Mouse (Mus musculus): ENCODE measurements at regions not wholly inside any gene's neighbourhood (a gene's known extent, or its start where the extent isn't known, plus 50 kb on each side); places are given as distances from the start of the nearest gene placed in this dataset.

DNA sequence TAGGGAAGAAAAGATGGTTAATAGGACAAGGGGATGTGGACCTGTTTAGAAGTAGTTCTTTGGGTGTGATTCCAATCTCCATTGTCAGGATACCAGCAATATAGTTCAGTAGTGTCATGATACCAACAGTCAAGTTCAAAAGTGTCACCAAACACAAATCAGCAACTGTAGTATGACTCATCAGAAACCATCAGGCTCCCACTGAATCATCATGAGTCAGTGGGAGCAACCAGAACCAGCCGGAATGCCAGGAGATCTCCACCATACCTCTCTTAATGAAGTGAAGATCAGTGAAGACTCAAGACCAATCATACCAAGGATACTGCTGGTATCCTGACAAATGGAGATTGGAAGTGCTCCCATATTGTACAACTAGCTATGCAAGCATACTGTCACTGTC is 410.5 kb downstream of the Rnf144b start:
- no peak for ATAC-seq (ENCODE audit: low FRiP score)
- Histone ChIP-seq H3K4me2 (replicated peaks) (no peak overlapping the region), H3K9me3 (replicated peaks) (no peaks in the 10 kb centered on the region), H3K9ac (no peak overlapping the region), H3K27me3 (no peaks in the 10 kb centered on the region), H3K36me3 (no peaks in the 10 kb centered on the region), H3K27ac (no peak overlapping the region), H3K4me3 (no peak overlapping the region), H3K4me1 (no peaks in the 10 kb centered on the region)
- WGBS, result 100% methylated on average over 1 of the region's 1 CpGs

DNA sequence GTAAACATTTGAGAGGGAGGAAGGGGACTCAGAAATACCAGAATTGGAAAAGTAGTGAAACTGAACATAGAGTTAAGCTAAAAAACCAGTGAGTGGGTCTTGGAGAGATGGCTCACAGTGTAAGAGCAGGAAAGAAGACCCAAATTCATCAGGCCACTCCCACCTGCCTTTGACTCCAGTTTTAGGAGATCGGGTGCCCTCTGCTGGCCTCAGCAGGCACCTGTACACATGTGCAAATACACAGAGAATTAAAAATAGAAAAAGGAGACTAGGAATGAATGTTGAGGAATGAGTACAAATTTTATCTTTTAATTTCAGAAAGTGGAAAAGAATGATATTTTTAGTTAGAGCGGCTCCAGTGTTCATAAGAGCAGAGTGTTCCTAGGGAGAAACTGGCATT is 414.7 kb downstream of the Rnf144b start:
- Histone ChIP-seq H3K9me3 (replicated peaks) (no peaks in the 10 kb centered on the region), H3K4me2 (replicated peaks) (no peak overlapping the region), H3K4me3 (no peak overlapping the region), H3K9ac (no peak overlapping the region), H3K4me1 (no peaks in the 10 kb centered on the region), H3K27me3 (no peaks in the 10 kb centered on the region), H3K36me3 (no peaks in the 10 kb centered on the region), H3K27ac (no peak overlapping the region)
- WGBS, result 99% methylated on average over 2 of the region's 2 CpGs
- ATAC-seq (ENCODE audit: low FRiP score), result no peak

DNA sequence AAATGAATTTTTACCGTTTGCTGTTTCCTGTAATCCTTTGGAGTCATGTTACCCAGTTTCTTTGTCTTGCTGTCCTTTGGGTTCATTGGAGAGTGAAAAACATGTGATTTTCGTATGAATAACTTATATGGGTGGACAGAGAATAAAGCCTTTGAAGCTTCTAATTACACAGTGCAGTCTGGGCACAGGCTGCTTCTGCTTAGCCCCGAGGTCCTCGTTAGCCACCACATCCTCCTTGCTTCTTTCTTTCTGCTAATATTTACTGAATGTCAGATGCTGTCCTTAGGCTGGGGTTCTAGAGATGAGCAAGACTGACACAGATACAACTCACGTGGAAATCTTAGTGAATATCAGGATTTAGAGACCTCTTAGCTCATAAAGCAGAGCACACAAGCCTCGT is 427.2 kb downstream of the Rnf144b start:
- Histone ChIP-seq H3K9me3 (replicated peaks) (no peaks in the 10 kb centered on the region), H3K36me3 (no peaks in the 10 kb centered on the region), H3K4me1 (no peaks in the 10 kb centered on the region), H3K27ac (no peak overlapping the region), H3K27me3 (no peaks in the 10 kb centered on the region), H3K9ac (no peak overlapping the region), H3K4me3 (no peak overlapping the region), H3K4me2 (replicated peaks) (no peak overlapping the region)
- WGBS, result 55% methylated on average over 6 of the region's 6 CpGs
- ATAC-seq (ENCODE audit: low FRiP score), result no peak

- Histone ChIP-seq H3K36me3 (no peaks in the 10 kb centered on the region), H3K4me3 (no peak overlapping the region), H3K27me3 (no peaks in the 10 kb centered on the region), H3K9me3 (replicated peaks) (no peaks in the 10 kb centered on the region), H3K4me1 (no peaks in the 10 kb centered on the region), H3K27ac (no peak overlapping the region), H3K9ac (no peak overlapping the region), H3K4me2 (replicated peaks) (no peak overlapping the region)
- ATAC-seq (ENCODE audit: low FRiP score), result no peak
- 88% methylated on average over 3 of the region's 3 CpGs for WGBS
Observed at GRCm38 (mm10) chr13:47552251-47552650, 429.8 kb downstream of the Rnf144b start.

- no peaks in the 10 kb centered on the region for H3K36me3 ChIP-seq
- ATAC-seq (ENCODE audit: low FRiP score), result no peak
- H3K4me2 ChIP-seq (replicated peaks), result no peak overlapping the region
- WGBS, result 63% methylated on average over 1 of the region's 1 CpGs
- H3K27me3 ChIP-seq, result no peaks in the 10 kb centered on the region
- H3K27ac ChIP-seq, result no peak overlapping the region
- H3K9ac ChIP-seq, result no peak overlapping the region
- no peaks in the 10 kb centered on the region for H3K4me1 ChIP-seq
- no peak overlapping the region for H3K4me3 ChIP-seq
- no peaks in the 10 kb centered on the region for H3K9me3 ChIP-seq (replicated peaks)
Observed at GRCm38 (mm10) chr13:47554198-47554597, 431.7 kb downstream of the Rnf144b start.

DNA sequence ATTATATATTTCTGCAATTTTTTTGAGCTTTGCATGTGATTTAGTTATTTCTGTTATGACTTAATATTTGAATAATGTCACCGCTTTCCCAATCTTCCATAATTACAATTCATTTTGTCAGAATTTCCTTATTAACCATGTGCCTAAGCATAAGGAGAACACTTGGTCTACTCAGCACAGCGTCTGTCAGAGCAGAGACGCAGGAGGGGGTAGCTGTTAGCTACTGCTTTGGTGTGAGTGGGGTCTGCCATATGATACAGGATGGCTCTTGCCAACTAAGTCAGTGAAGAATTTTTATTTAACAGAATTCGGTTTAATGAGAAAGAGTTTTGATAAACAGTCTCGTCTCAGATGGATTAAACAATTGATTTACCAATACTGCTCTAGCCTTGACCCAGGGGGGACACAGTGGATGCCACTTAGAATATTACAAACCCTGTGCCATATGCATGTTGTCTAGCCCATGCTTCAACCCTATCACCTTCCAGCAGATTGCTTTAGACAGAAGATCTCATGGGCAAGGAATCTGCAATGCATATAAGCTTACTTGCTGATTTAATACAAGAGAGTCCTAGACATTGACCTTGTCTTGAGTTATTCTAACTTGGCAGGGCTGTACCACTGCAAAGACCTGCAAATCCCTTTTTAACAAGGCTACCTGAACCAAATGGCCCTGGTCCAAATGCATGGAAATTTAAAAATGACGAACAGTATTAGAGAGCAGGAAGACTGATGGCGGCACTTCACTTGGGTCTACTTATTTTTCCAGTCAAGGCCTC is 434.9 kb downstream of the Rnf144b start:
- WGBS, result 91% methylated on average over 7 of the region's 7 CpGs
- no peaks in the 10 kb centered on the region for H3K36me3 ChIP-seq
- H3K27me3 ChIP-seq, result no peaks in the 10 kb centered on the region
- no peak overlapping the region for H3K9ac ChIP-seq
- no peak overlapping the region for H3K4me3 ChIP-seq
- no peak overlapping the region for H3K27ac ChIP-seq
- no peaks in the 10 kb centered on the region for H3K9me3 ChIP-seq (replicated peaks)
- no peaks in the 10 kb centered on the region for H3K4me1 ChIP-seq
- ATAC-seq (ENCODE audit: low FRiP score), result no peak
- H3K4me2 ChIP-seq (replicated peaks), result no peak overlapping the region

DNA sequence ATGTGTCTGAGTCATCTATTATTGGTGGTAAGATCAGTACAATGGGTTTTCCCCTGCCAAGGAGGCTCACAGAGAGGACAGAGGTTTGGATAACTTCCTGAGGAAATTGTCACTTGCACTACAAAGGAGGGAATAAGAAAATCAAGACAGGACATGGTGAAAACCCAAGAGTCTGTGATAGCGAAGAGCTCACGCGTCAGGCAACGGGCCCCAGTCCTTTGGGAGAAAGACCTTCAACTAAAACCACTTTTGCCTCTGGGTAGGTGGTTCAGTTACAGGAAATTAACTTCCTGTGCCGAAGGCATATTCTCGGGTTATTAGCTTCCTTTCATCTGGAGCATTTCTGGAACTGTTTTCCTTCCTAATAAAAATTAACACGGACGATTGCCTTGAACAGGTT is 440.4 kb downstream of the Rnf144b start:
- H3K4me3 ChIP-seq, result no peak overlapping the region
- whole genome bisulfite sequencing, result 71% methylated on average over 8 of the region's 8 CpGs
- H3K36me3 ChIP-seq, result no peaks in the 10 kb centered on the region
- no peaks in the 10 kb centered on the region for H3K9me3 ChIP-seq (replicated peaks)
- no peak overlapping the region for H3K9ac ChIP-seq
- ATAC-seq (ENCODE audit: low FRiP score), result no peak
- H3K4me2 ChIP-seq (replicated peaks), result no peak overlapping the region
- H3K27ac ChIP-seq, result no peak overlapping the region
- H3K27me3 ChIP-seq, result no peaks in the 10 kb centered on the region
- no peaks in the 10 kb centered on the region for H3K4me1 ChIP-seq

GRCm38 (mm10) chr13:47576516-47576915 is 454.1 kb downstream of the Rnf144b start:
- Histone ChIP-seq H3K4me2 (replicated peaks) (no peak overlapping the region), H3K27ac (no peak overlapping the region), H3K36me3 (no peaks in the 10 kb centered on the region), H3K4me1 (no peaks in the 10 kb centered on the region), H3K27me3 (no peaks in the 10 kb centered on the region), H3K9me3 (replicated peaks) (no peaks in the 10 kb centered on the region), H3K9ac (no peak overlapping the region), H3K4me3 (no peak overlapping the region)
- ATAC-seq (ENCODE audit: low FRiP score), result no peak
- 66% methylated on average over 3 of the region's 3 CpGs for WGBS

DNA sequence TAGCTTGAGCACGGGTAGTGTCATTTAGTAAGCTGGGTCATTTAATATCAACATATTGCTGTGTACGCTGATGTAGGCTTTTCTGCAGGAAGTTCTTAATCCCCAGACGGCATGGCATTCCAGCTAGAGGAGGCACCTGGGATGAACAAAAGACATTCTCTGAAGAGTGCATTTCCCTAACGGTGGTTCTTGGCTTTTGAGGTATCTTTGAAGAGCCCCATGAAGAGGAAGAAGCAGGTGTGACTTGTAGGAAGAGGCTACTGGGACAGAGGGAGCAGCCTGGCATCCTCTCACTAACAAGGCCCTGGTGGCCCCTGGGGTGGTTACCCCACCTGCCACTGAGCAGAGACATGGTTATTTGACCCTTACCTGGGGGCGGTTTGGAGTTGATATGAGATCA is 457.7 kb downstream of the Rnf144b start:
- WGBS, result 86% methylated on average over 5 of the region's 5 CpGs
- no peak overlapping the region for H3K4me2 ChIP-seq (replicated peaks)
- no peaks in the 10 kb centered on the region for H3K4me1 ChIP-seq
- no peaks in the 10 kb centered on the region for H3K36me3 ChIP-seq
- H3K27me3 ChIP-seq, result no peaks in the 10 kb centered on the region
- no peak for ATAC-seq (ENCODE audit: low FRiP score)
- H3K4me3 ChIP-seq, result no peak overlapping the region
- no peak overlapping the region for H3K9ac ChIP-seq
- H3K27ac ChIP-seq, result no peak overlapping the region
- no peaks in the 10 kb centered on the region for H3K9me3 ChIP-seq (replicated peaks)

DNA sequence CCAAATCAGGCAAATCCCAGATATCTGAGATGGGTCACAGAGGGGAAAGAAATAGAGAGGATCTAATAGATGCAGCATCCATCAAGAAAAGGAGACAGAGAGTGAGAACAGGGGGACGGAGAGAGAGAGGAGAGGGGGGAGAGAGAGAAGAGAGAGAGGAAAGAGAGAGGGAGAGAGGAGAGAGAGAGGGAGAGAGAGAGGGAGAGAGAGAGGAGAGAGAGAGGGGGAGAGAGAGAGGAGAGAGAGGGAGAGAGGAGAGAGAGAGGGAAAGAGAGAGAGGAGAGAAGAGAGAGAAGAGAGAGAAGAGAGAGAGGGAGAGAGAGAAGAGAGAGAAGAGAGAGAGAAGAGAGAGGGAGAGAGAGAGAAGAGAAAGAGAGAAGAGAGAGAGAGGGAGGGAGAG is 462.7 kb downstream of the Rnf144b start:
- 67% methylated on average over 1 of the region's 1 CpGs for WGBS
- no peak overlapping the region for H3K27ac ChIP-seq
- H3K36me3 ChIP-seq, result no peaks in the 10 kb centered on the region
- H3K4me2 ChIP-seq (replicated peaks), result no peak overlapping the region
- ATAC-seq (ENCODE audit: low FRiP score), result no peak
- no peak overlapping the region for H3K4me3 ChIP-seq
- H3K9ac ChIP-seq, result no peak overlapping the region
- H3K4me1 ChIP-seq, result no peaks in the 10 kb centered on the region
- no peaks in the 10 kb centered on the region for H3K9me3 ChIP-seq (replicated peaks)
- no peaks in the 10 kb centered on the region for H3K27me3 ChIP-seq

- Histone ChIP-seq H3K27ac (no peak overlapping the region), H3K4me3 (no peak overlapping the region), H3K27me3 (no peaks in the 10 kb centered on the region), H3K9ac (no peak overlapping the region), H3K4me2 (replicated peaks) (no peak overlapping the region), H3K9me3 (replicated peaks) (no peaks in the 10 kb centered on the region), H3K36me3 (no peaks in the 10 kb centered on the region), H3K4me1 (no peaks in the 10 kb centered on the region)
- 25% methylated on average over 1 of the region's 1 CpGs for WGBS
- no peak for ATAC-seq (ENCODE audit: low FRiP score)
Observed at GRCm38 (mm10) chr13:47602646-47603045, 480.2 kb downstream of the Rnf144b start.

GRCm38 (mm10) chr13:47611439-47611838 is 489.0 kb downstream of the Rnf144b start:
- no peak for ATAC-seq (ENCODE audit: low FRiP score)
- no peak overlapping the region for H3K4me3 ChIP-seq
- H3K27me3 ChIP-seq, result no peaks in the 10 kb centered on the region
- H3K36me3 ChIP-seq, result no peaks in the 10 kb centered on the region
- no peak overlapping the region for H3K27ac ChIP-seq
- H3K4me1 ChIP-seq, result peaks cover 9% of the 10 kb centered on the region
- H3K9me3 ChIP-seq (replicated peaks), result no peaks in the 10 kb centered on the region
- H3K4me2 ChIP-seq (replicated peaks), result no peak overlapping the region
- 87% methylated on average over 4 of the region's 4 CpGs for WGBS
- no peak overlapping the region for H3K9ac ChIP-seq

- Histone ChIP-seq H3K27ac (no peak overlapping the region), H3K9ac (no peak overlapping the region), H3K4me3 (no peak overlapping the region), H3K4me2 (replicated peaks) (no peak overlapping the region), H3K4me1 (peaks cover 10% of the 10 kb centered on the region; the same call in 1 of the 2 replicates), H3K36me3 (no peaks in the 10 kb centered on the region), H3K27me3 (0 out of 2 replicates have a peak, but pooled peaks cover 3% of the 10 kb centered on the region), H3K9me3 (replicated peaks) (no peaks in the 10 kb centered on the region)
- ATAC-seq (ENCODE audit: low FRiP score), result no peak
- WGBS, result 26% methylated on average over 8 of the region's 8 CpGs
Observed at GRCm38 (mm10) chr13:47636511-47637103, 514.2 kb downstream of the Rnf144b start.

All from hindbrain, embryonic 12.5 days (tissue).